Mouse (Mus musculus): ENCODE results near the gene Gatm.

Gatm gene

GRCm38 (mm10) chr2:122611654-122611973, 511 bp upstream of the Gatm start:
- DNase-seq (ENCODE audit: low spot score in 2 of 2): no peak

- DNase-seq (ENCODE audit: low spot score in 2 of 2): no peak
These were observed 2.3 kb downstream of the Gatm start for GRCm38 (mm10) chr2:122608820-122609219.

DNA sequence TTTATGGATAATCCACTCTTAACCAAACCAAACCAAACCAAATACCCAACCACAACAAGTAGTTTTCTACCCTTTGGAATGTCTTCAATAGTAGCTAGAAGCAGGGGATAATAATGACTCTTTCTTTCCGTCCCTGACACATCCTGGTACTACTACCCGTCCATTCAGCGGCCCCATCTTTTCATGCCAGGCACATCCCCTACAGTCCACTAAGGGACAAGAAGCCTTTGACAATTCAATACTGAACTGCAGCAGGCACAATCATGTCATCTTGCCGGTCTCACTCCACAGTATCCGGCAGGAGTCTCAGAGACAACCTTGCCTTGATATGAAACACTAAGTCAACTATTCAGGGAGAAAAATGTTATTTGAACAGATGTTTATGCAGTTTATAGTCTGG, 5.3 kb downstream of the Gatm start:
- peak in 1 of 2 experiments; percentile 20 for DNase-seq (ENCODE audit: low spot score in 2 of 2)

DNA sequence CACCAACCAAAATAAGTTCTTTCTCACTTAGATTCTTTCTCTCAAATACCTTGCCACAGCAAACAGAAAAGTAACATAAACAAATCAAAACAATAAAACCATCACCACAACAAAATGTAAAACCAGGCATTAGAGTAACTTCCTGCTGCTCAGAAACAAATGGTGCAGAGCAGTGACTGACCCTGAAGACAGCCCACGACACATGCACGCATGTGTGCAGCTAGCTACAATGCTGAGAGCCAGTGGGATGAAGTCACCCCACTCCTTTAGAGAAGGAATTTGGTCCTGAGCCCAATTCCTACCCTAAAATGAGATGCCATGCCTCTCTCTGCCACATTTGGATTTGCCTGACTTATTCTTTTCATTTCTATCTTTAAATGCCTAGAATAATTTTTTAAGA, 9.7 kb downstream of the Gatm start:
- DNase-seq (ENCODE audit: low spot score in 2 of 2): no peak

DNA sequence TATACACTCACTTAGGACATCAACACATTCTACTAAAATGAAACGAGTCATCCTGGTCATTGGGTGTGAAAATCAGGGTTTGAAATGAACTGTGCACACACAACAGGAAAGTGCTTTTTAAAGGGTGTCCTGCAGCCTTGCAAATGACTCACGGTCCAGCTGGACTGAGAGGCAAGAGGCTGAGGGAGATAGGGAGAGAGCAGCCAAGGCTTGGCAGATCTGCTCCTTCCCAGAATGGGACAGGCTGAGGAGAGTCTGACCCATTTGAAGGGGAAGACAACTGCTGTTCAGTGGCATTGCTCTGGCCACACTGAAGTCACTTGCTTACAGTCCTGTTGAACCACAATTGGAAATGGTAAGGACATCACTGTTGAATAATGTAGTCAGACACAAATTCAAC, 11.4 kb downstream of the Gatm start:
- no peak for DNase-seq (ENCODE audit: low spot score in 2 of 2)

- no peak for DNase-seq (ENCODE audit: low spot score in 2 of 2)
These were observed 15.6 kb downstream of the Gatm start for GRCm38 (mm10) chr2:122595461-122595860.

GRCm38 (mm10) chr2:122591213-122591612, 19.9 kb downstream of the Gatm start:
- DNase-seq (ENCODE audit: low spot score in 2 of 2): no peak

DNA sequence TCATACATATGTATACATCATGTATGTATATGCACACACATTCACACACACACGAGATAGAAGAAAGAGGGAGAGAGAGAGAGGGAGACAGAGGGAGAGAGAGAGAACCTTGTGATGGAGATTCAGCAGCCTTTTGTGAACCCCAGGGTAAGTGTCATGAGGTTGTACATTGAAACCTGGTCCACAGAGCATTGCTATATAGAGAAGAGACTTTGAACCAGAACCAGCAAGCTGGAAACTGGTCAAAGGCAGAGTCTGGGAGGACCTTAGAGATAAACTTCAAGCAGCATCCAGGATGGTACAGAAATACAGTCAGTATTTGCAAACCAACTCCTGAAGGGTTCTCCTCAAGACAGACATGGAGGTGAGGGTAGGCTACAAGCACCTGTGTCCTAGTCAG, 20.8 kb downstream of the Gatm start:
- DNase-seq (ENCODE audit: low spot score in 2 of 2): no peak

GRCm38 (mm10) chr2:122587861-122588519, 23.1 kb downstream of the Gatm start:
- no peak for DNase-seq (ENCODE audit: low spot score in 2 of 2)

- no peak for DNase-seq (ENCODE audit: low spot score in 2 of 2)
These were observed 24.8 kb downstream of the Gatm start for GRCm38 (mm10) chr2:122586258-122586657.

- no peak for DNase-seq (ENCODE audit: low spot score in 2 of 2)
These were observed 28.8 kb downstream of the Gatm start for GRCm38 (mm10) chr2:122582324-122582723.

- no peak for DNase-seq (ENCODE audit: low spot score in 2 of 2)
These were observed 29.6 kb downstream of the Gatm start for GRCm38 (mm10) chr2:122581361-122582017.

GRCm38 (mm10) chr2:122580426-122580825, 30.7 kb downstream of the Gatm start:
- no peak for DNase-seq (ENCODE audit: low spot score in 2 of 2)

- DNase-seq (ENCODE audit: low spot score in 2 of 2): no peak
These were observed 33.8 kb downstream of the Gatm start for GRCm38 (mm10) chr2:122577316-122577715.

DNA sequence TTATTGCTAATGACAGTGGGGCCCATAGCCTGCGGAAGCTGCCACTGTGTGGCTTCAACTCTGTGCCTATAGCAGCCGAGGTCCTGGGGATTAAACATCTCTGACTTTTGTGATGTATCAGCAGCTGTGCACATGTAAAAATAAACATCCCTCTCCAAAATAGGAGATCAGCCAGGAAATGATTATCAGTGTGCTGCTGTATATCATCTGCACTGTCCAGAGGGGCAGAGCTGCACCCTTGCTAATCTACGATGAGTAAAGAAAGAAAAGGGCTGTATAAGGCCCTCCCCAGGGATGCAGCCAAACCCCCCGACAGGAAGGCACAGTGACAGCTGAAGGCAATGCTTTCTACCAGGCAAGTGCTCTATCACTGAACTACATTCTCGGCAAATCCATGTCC, 34.8 kb downstream of the Gatm start:
- no peak for DNase-seq (ENCODE audit: low spot score in 2 of 2)

DNA sequence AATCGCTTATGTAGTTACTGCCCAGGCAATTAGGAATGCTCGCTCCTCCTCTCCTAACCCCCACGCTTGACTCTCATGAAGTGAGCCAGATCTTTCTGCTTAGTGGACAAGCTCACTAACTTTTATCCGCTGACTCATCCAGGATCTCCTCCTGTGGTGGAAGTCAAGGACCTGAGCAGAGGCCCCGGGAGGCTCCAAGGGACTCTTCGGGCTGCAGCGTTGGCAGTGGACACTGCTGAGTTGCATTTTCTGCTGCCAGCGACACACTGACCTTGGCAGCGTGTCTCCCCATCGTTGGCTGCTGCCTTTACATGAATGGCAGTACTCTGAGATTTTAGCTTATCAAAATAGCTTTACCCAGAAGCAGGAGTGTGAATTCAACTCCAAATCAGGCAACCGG, 35.6 kb downstream of the Gatm start:
- no peak for DNase-seq (ENCODE audit: low spot score in 2 of 2)

- DNase-seq (ENCODE audit: low spot score in 2 of 2): no peak
These were observed 38.7 kb downstream of the Gatm start for GRCm38 (mm10) chr2:122572438-122572837.

GRCm38 (mm10) chr2:122571326-122571725, 39.8 kb downstream of the Gatm start:
- no peak for DNase-seq (ENCODE audit: low spot score in 2 of 2)

GRCm38 (mm10) chr2:122570430-122570829, 40.7 kb downstream of the Gatm start:
- DNase-seq (ENCODE audit: low spot score in 2 of 2): no peak

- DNase-seq (ENCODE audit: low spot score in 2 of 2): no peak
These were observed 41.7 kb downstream of the Gatm start for GRCm38 (mm10) chr2:122569439-122569838.

- no peak for DNase-seq (ENCODE audit: low spot score in 2 of 2)
These were observed 48.9 kb downstream of the Gatm start for GRCm38 (mm10) chr2:122562251-122562650.

- DNase-seq (ENCODE audit: low spot score in 2 of 2): no peak
These were observed 49.9 kb downstream of the Gatm start for GRCm38 (mm10) chr2:122561221-122561620.

DNA sequence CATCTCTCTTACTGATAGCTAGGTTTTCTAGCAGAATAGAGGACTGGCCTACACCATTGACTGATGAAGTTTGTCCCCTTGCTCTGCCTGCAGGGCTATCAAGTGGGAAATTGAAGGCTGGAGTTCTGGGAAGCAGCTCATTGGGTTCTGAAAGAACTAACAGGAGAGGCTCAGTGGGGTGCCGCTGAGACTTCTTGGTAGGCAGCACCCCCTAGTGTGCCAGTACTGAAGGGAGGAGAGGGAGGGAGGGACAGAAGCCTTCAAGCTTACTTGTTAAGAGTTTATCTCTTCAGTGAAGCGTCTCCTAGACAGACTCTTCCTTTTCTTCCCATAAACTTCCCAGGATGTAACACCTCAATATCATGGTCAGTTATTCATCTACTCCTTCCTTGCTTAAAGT, 52.8 kb downstream of the Gatm start:
- peak in 1 of 2 experiments; percentile 19 for DNase-seq (ENCODE audit: low spot score in 2 of 2)

All from right cerebral cortex, postnatal 36 days (tissue).